Mouse (Mus musculus) stomach, embryonic 15.5 days (tissue): ENCODE measurements at regions not wholly inside any gene's neighbourhood (a gene's known extent, or its start where the extent isn't known, plus 50 kb on each side); places are given as distances from the start of the nearest gene placed in this dataset.
A peak's percentile ranks its signal among the peaks of the same experiment; 100 is the strongest.
"Not testable (repeated sequence)": the region's sequence is repeated elsewhere in the genome, so short reads cannot be mapped to it uniquely, and the experiment has no call there.

Experiments used
- ATAC-seq: fragments of 200-750 bp; cut with Nextera tagmentation; 2 replicates; pipeline ENCODE4 v1.8.0; 2017; ENCODE audit warnings: low read depth, moderate number of reproducible peaks, moderate TSS enrichment; ENCODE audit not compliant: insufficient read depth, low FRiP score
- H3K27ac ChIP-seq: fragments of 300-500 bp; sonication (generic); 2 replicates; pipeline ENCODE4 v1.5.1; 2015; ENCODE audit warnings: mild to moderate bottlenecking, inconsistent platforms
- H3K27me3 ChIP-seq: fragments of 300-500 bp; sonication (generic); replicated peaks from 2 replicates; pipeline ENCODE4 v1.6.1; 2015; ENCODE audit warnings: inconsistent platforms
- H3K36me3 ChIP-seq: fragments of 300-500 bp; sonication (generic); 2 replicates; pipeline ENCODE4 v1.6.1; 2015; ENCODE audit warnings: inconsistent platforms
- H3K4me1 ChIP-seq: fragments of 300-500 bp; sonication (generic); 2 replicates; pipeline ENCODE4 v1.6.1; 2015; ENCODE audit warnings: inconsistent platforms
- H3K4me2 ChIP-seq: fragments of 300-500 bp; sonication (generic); 2 replicates; pipeline ENCODE4 v1.6.1; 2015; ENCODE audit warnings: mild to moderate bottlenecking, inconsistent platforms
- H3K4me3 ChIP-seq: fragments of 300-500 bp; sonication (generic); replicated peaks from 2 replicates; pipeline ENCODE4 v1.5.1; 2015; ENCODE audit warnings: inconsistent platforms
- H3K9ac ChIP-seq: fragments of 300-500 bp; sonication (generic); 2 replicates; pipeline ENCODE4 v1.6.1; 2015; ENCODE audit warnings: inconsistent platforms
- H3K9me3 ChIP-seq: fragments of 300-500 bp; sonication (generic); 2 replicates; pipeline ENCODE4 v1.6.1; 2016; ENCODE audit warnings: inconsistent platforms
- WGBS: fragments of 180-500 bp; shearing (Covaris S2); methylation state at CpG from one replicate; pipeline ENCODE4 v1.1.7; 2015; 5-methylcytosine and 5-hydroxymethylcytosine counted together

DNA sequence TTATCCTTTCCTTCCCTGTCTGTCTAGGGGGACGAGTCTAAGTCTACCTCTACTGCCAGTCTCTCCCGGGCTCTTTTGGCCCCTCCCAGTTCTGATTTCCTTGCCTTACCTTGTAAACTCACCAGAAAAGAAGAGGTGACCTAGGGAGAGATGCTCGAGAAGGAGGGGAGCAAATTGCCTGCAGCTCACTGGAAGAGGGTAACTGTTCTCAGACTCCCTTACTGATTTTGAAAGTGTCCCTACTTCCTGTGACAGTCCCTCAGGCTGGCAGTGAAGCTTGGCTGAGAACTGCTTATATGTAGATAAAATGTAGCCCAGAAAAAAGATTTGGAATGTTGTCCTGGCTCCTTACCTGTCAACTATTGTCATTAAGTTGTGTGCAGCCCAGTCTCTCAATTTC is 180.6 kb upstream of the Tab2 start:
- no peaks in the 10 kb centered on the region for H3K9me3 ChIP-seq
- no peaks in the 10 kb centered on the region for H3K27me3 ChIP-seq
- 75% methylated on average over 3 of the region's 3 CpGs for WGBS
- no peak overlapping the region for H3K9ac ChIP-seq
- no peak overlapping the region for H3K27ac ChIP-seq
- H3K4me1 ChIP-seq: no peaks in the 10 kb centered on the region; the same call in 1 of the 2 replicates
- H3K4me3 ChIP-seq: no peak overlapping the region
- ATAC-seq: no peak
- no peak overlapping the region for H3K4me2 ChIP-seq
- H3K36me3 ChIP-seq: no peaks in the 10 kb centered on the region

DNA sequence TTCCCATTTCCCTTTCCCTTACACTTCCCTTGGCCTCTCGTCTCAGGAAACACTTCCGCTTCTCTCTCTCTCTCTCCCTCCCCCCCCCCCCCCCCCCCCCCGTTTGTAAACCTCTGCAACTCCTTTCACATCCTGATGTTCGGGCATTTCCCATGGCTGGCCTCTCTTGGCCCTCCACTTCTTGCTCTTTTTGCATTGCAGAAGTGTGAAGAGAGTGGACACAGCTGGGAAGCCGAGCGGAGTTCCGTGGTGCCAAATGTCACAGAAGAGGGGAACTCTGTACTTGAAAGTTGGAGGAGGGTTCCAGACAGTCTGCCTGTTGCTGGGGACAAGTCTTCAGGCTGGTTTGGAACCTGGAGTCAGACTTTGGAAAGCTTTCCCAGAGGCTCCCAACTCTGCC is 179.2 kb upstream of the Tab2 start:
- Histone ChIP-seq H3K4me1 (no peaks in the 10 kb centered on the region; the same call in 1 of the 2 replicates), H3K9me3 (no peaks in the 10 kb centered on the region), H3K4me2 (no peak overlapping the region), H3K27me3 (no peaks in the 10 kb centered on the region), H3K9ac (no peak overlapping the region), H3K4me3 (no peak overlapping the region), H3K36me3 (no peaks in the 10 kb centered on the region), H3K27ac (no peak overlapping the region)
- ATAC-seq: no peak
- 54% methylated on average over 7 of the region's 7 CpGs for WGBS

DNA sequence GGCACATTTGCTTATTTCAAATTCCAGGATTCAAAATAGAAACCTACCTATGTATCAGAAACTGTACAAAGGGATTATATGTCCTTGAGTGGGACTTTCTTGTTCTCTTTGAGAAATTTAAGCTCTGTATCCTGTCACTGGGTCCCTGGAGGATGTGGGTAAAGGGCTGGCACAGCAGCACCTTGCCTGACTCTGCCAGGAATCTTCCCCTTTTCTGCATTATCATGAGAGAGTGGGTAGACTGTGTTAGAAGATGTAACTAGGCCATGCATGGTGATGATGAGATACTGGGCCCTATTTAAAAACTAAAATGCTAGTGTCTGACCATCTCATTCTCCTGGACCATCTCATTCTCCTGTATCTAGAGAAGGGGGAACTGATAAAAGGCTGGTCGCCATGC is 178.4 kb upstream of the Tab2 start:
- no peak for ATAC-seq
- Histone ChIP-seq H3K9me3 (no peaks in the 10 kb centered on the region), H3K27me3 (no peaks in the 10 kb centered on the region), H3K9ac (no peak overlapping the region), H3K4me2 (no peak overlapping the region), H3K4me1 (no peaks in the 10 kb centered on the region; the same call in 1 of the 2 replicates), H3K27ac (no peak overlapping the region), H3K4me3 (no peak overlapping the region), H3K36me3 (no peaks in the 10 kb centered on the region)
- WGBS: 96% methylated on average over 1 of the region's 1 CpGs

DNA sequence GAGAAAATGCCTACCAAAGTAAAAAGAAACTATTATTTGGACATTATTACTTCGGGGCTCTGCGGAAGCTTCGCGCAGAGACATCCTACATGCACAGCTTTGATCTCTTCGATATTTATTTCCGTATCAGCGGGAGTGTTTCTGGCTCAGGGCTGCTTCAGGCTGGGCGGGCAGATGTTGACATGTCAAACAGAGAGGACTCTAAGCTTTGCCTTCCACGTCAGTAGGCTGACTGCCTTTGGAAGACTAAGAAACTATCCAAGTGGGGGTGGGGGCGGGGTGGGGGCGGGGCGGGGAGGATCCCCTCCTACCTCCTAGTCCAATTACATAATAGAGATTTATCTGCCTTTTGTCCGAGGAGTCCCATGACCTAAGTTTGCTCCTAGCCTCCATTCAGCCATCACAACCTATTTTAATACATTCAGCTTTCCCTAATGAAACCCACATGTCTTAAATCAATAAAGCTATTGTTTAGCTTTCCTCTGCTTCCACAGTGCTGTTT is 177.5 kb upstream of the Tab2 start:
- Histone ChIP-seq H3K27ac (0 out of 2 replicates have a peak overlapping the region, but pooled peaks have one; percentile 35), H3K4me3 (no peak overlapping the region), H3K9ac (no peak overlapping the region), H3K27me3 (no peaks in the 10 kb centered on the region), H3K9me3 (no peaks in the 10 kb centered on the region), H3K36me3 (no peaks in the 10 kb centered on the region), H3K4me1 (no peaks in the 10 kb centered on the region; the same call in 1 of the 2 replicates), H3K4me2 (peak overlapping the region; percentile 24)
- 39% methylated on average over 13 of the region's 13 CpGs for WGBS
- peak; percentile 57; the same call in 1 of the 2 replicates for ATAC-seq

DNA sequence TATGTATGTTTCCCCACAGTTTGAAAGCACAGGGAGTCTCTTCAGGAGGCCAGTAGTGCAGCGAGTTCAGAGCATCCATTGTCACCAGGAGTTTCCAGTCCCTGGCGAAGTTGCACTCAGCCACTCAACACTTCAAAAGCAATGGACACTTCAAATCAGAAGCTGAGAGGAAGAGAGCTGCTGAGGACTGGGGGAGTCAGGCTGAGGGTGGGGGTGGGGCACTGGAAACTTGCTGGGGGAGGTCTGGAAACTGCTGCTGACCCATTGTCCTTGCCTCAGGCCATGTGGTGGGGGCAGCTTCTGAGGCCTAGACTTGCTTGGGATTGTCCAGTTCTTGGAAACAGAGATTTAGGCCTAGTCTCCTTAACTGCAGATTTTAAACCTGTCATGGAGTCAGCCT is 176.8 kb upstream of the Tab2 start:
- WGBS: 74% methylated on average over 2 of the region's 2 CpGs
- no peak overlapping the region for H3K27ac ChIP-seq

DNA sequence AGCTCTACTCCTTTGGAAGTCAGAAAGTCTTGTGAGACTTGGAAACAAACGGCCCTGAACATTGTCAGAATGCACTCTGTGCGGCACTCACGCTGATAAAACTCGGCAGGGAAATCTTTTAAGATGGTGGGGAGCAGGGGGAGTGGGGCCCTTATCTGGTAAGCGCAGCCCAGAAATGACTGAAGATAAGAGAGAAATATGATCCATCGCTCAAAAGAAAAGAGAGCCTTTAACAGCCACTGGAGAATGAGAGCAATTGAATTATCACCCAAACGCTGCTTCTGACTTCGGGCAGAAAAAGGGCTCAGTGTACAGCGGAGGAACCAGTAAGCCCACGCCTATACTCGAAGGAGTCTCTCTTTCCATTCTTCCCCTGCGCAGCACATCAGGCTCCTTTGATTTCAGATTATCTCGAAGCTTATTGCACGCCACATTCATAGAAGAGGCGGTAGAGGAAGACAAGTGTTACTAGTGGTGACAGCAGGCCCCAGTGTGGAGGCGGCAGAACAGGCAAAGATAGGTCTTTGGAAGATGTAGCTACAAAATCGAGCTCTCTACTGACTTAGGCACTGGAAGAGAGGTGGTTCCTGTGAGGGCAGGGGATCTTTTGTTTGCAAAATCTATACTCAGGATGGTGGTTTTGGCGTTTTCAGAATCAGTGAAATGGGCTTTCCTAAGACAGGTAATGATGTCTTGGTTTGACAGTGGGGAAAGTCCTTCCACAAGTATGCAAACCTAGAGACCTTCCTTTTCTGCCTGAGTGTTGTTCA is 174.6 kb upstream of the Tab2 start:
- 32% methylated on average over 18 of the region's 18 CpGs for WGBS
- Histone ChIP-seq H3K4me1 (no peaks in the 10 kb centered on the region), H3K4me3 (no peak overlapping the region), H3K4me2 (peak overlapping the region; percentile 35; the same call in 1 of the 2 replicates), H3K36me3 (no peaks in the 10 kb centered on the region), H3K27ac (no peak overlapping the region), H3K27me3 (no peaks in the 10 kb centered on the region), H3K9ac (no peak overlapping the region), H3K9me3 (no peaks in the 10 kb centered on the region)
- peak; percentile 26; the same call in 1 of the 2 replicates for ATAC-seq

More for the DNA sequence above, 176.8 kb upstream of the Tab2 start:
- Histone ChIP-seq H3K9me3 (no peaks in the 10 kb centered on the region), H3K4me3 (no peak overlapping the region), H3K27me3 (no peaks in the 10 kb centered on the region), H3K4me2 (no peak overlapping the region), H3K4me1 (no peaks in the 10 kb centered on the region; the same call in 1 of the 2 replicates), H3K9ac (no peak overlapping the region), H3K36me3 (no peaks in the 10 kb centered on the region)
- no peak for ATAC-seq

DNA sequence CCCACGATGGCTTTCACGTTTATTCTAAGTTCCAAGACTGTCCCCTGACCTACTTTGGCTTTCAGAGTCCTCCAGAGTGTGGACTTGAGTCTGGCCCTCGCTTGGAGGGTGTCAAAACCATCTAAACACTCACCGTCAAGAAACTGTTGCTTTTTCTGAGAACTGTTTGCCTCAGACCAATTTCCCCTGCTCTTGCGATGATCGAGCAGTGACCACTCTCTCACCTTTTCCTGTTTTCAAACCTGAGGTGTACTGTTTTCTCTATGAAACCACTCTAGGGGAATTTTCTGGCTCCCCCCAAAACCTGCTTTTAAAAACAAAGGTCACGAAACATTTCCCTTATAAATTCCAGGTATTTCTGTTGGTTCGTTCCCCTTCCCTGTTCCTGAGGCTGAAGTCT is 174.0 kb upstream of the Tab2 start:
- Histone ChIP-seq H3K27ac (no peak overlapping the region), H3K9ac (no peak overlapping the region), H3K4me3 (no peak overlapping the region), H3K36me3 (no peaks in the 10 kb centered on the region), H3K4me2 (no peak overlapping the region; the same call in 1 of the 2 replicates), H3K9me3 (no peaks in the 10 kb centered on the region), H3K27me3 (no peaks in the 10 kb centered on the region), H3K4me1 (no peaks in the 10 kb centered on the region)
- no peak for ATAC-seq
- whole genome bisulfite sequencing: 48% methylated on average over 8 of the region's 8 CpGs

DNA sequence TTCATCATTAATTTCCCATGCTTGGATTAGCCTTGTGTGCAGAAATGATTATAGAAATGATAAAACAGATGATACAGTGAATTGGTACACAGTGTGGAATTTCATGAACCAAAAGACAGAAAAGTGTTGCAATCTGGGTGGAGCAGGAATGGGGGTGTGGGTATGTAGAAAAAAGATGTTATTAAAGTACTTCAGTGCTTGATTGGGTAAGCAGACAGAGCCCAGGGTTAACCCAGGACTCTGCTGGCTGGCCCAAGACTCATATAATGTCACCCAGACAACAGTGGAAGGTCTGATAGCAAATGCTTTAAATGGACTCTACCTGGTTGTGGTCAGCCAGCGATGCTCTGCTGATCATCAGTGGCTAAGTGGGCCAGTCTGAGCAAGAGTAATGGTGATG is 168.1 kb upstream of the Tab2 start:
- Histone ChIP-seq H3K4me1 (no peaks in the 10 kb centered on the region), H3K4me2 (no peak overlapping the region), H3K36me3 (no peaks in the 10 kb centered on the region), H3K9me3 (no peaks in the 10 kb centered on the region), H3K9ac (no peak overlapping the region), H3K27me3 (no peaks in the 10 kb centered on the region), H3K27ac (no peak overlapping the region), H3K4me3 (no peak overlapping the region)
- no peak for ATAC-seq
- 90% methylated on average over 1 of the region's 1 CpGs for WGBS

DNA sequence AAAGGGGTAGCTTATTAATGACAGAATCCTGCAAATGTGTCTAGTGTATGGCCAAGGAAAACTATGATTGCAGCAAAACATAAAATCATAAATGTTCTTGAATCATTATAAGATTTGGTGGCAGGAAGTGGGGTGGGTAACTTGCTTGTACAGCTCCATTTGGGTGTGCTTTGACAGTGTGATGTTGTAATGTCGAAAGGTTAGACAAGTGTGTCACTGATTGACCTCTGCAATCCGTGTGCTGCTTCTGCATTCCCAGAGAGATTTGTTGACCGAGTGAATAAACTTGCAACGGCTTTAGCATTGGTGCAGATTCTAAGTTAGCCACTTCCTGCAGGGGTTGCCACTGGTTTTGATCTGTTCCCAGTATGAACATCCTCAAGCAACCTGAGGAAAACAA is 165.9 kb upstream of the Tab2 start:
- H3K4me3 ChIP-seq: no peak overlapping the region
- H3K36me3 ChIP-seq: no peaks in the 10 kb centered on the region
- no peak overlapping the region for H3K27ac ChIP-seq
- WGBS: 41% methylated on average over 4 of the region's 4 CpGs
- H3K27me3 ChIP-seq: no peaks in the 10 kb centered on the region
- no peak overlapping the region for H3K9ac ChIP-seq
- H3K4me2 ChIP-seq: no peak overlapping the region
- H3K4me1 ChIP-seq: no peaks in the 10 kb centered on the region
- no peaks in the 10 kb centered on the region for H3K9me3 ChIP-seq
- no peak for ATAC-seq

DNA sequence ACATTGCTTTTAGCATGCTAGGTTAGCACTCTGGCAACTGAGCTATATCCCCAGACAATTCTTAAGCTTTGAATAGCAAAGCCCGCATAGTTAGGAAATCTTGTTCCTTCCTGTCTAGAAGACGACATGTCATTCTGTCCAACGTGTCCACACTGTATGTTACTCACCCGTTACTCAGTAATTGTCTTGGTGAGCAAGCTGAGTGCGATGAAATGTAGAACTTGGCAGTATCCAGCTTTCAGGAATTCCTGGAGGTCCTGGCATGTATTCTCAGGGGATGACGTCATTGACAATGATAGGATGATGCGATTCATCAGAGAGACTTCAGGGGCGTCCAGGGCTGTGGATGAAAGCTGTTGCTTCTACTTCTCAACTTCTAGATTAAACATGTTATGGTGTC is 160.8 kb upstream of the Tab2 start:
- no peaks in the 10 kb centered on the region for H3K27me3 ChIP-seq
- no peak overlapping the region for H3K27ac ChIP-seq
- H3K9me3 ChIP-seq: no peaks in the 10 kb centered on the region
- no peaks in the 10 kb centered on the region for H3K36me3 ChIP-seq
- no peaks in the 10 kb centered on the region for H3K4me1 ChIP-seq
- no peak overlapping the region for H3K4me3 ChIP-seq
- WGBS: 78% methylated on average over 8 of the region's 8 CpGs
- H3K4me2 ChIP-seq: no peak overlapping the region
- ATAC-seq: no peak
- H3K9ac ChIP-seq: no peak overlapping the region

DNA sequence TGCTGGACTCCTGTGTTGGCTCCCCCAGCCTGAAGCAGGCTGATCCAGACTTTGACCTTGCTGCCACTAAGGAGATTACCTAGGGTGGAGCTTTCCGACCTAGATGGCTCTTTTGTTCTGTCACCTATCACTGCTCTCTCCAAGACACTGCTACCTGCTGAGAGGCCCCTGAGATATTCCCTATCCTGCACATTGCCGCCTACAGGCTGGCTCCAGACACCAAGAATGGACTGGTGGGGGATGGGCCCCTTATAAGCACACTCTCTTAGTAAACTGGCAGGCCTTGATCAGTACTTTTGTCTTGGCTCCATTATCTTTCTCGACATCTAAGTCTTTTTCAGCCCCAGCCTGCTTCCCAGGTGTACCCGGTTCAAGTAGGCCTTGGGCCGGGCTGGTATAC is 158.9 kb upstream of the Tab2 start:
- H3K27ac ChIP-seq, ATAC-seq, H3K4me2 ChIP-seq, H3K9ac ChIP-seq, H3K4me3 ChIP-seq, H3K4me1 ChIP-seq, H3K36me3 ChIP-seq, H3K27me3 ChIP-seq, H3K9me3 ChIP-seq: not testable (repeated sequence)
- WGBS: 70% methylated on average over 5 of the region's 5 CpGs

DNA sequence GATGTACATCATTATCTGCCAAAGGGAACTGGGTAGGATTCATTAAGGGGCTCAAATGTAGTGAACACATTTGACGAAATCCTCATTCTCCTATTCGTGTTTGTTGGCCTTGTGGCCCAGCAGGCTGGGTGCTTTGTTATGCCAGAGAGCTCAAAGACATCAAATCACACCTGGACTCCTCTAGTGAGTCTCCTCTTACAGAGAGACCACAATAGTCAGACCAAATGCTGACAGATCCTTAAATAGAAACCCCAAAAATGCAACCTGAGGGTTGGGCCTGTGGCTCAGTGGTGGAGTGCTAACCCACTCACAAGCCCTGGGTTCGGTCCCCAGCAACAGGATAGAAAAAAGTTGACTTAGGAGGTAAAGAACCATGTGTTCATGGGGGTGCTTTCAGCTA is 158.5 kb upstream of the Tab2 start:
- H3K4me1 ChIP-seq: no peaks in the 10 kb centered on the region
- 64% methylated on average over 3 of the region's 3 CpGs for WGBS
- ATAC-seq: no peak

More for the DNA sequence above, 158.5 kb upstream of the Tab2 start:
- no peak overlapping the region for H3K27ac ChIP-seq
- no peak overlapping the region for H3K9ac ChIP-seq
- no peak overlapping the region for H3K4me3 ChIP-seq
- H3K9me3 ChIP-seq: no peaks in the 10 kb centered on the region
- H3K4me2 ChIP-seq: no peak overlapping the region
- no peaks in the 10 kb centered on the region for H3K27me3 ChIP-seq
- no peaks in the 10 kb centered on the region for H3K36me3 ChIP-seq
